Mouse (Mus musculus) brain, embryonic 14.5 days (tissue): ENCODE data around the gene Smu1. TPM values are rescaled to one million over a fixed set of nuclear protein-coding genes. Genes with fewer than 3 reads are reported as not detected.

ENCODE experiments used
- DNase-seq: peaks from one replicate; pipeline ENCODE4 v3.0.0-alpha.2; 2011; ENCODE audit warnings: low read depth
- CTCF ChIP-seq: fragments of 200-500 bp; IDR thresholded peaks from 2 replicates; pipeline ENCODE4 v1.5.1; 2012; ENCODE audit warnings: inconsistent platforms, mild to moderate bottlenecking, moderate library complexity, borderline replicate concordance; ENCODE audit not compliant: insufficient read depth, insufficient read length; ENCODE audit errors: extremely low read depth
- POLR2A ChIP-seq: fragments of 200-500 bp; IDR thresholded peaks from 2 replicates; pipeline ENCODE4 v1.6.1; 2012; ENCODE audit warnings: mild to moderate bottlenecking, inconsistent platforms, borderline replicate concordance; ENCODE audit not compliant: poor library complexity, insufficient read depth, insufficient read length, severe bottlenecking; ENCODE audit errors: extremely low read depth
- polyA plus RNA-seq: library from polyadenylated mRNA; depleted of rRNA; stranded (reverse); fragments of >200 nt; gene quantifications from 2 replicates; pipeline ENCODE4 v1.2.3, GENCODE M21; 2012

Smu1 gene
- polyA plus RNA-seq, 1 experiment, result 67.7 TPM

DNA sequence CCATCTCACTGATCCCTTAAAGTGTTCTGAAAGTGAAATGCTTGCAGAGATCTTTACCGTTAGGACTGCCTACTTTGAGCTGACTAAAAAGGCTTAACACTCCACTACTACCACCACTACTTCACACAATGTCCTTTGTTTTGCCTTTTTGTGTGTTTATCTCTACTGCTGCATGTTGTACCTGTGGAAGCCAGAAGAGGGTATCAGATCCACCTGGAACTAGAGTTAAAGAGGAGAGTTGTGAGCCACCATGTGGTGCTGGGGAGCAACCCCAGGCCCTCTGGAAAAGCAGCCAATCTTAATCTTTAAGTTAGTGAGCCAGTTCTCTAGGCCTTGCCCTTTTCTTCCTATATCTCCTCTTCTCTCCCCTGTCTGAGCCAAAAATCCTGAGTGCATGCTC lies 30.5 kb downstream of the Smu1 start:
- no peak for DNase-seq
- TF ChIP-seq POLR2A, result no peak
- no peak for TF ChIP-seq CTCF

DNA sequence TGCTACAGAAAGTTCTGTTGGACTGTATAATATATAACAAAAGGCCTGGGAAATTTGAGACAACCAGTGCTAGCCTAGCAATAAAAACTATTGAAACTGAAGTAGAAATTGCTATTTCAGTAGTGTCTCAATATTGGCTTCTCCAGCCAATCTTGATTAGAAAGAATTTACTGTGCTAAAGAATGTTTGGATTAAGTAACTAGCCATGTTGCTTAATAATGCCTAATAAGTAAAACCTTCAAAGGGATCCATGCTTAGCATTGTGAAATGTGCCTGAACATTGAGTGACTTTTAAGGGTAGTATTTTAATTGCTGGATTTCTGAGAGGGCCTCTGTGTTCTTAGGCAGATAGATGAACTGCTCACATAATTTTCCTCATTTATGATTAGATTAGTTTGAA lies 32.2 kb downstream of the Smu1 start:
- TF ChIP-seq POLR2A, result no peak
- DNase-seq, result no peak

DNA sequence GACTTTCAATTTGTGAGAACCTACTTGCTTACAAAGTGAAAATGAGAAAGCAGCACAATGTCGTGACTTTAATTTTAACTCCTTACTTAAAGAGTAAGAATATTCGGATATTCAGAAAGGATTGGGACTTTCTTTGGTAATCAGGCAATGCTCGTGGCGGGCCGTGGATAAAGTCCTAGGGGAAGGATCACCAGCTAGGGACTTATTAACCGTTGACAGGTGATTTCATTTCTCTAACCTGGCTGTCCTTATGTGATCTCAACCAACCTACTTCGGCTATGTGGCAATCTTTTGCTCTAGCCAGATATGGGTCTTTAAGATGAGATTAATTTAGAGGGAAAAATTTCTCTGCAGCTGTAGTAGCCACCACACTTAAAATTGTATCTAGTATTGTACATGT lies 32.6 kb downstream of the Smu1 start:
- TF ChIP-seq CTCF (no peak), POLR2A (no peak)
- no peak for DNase-seq

DNA sequence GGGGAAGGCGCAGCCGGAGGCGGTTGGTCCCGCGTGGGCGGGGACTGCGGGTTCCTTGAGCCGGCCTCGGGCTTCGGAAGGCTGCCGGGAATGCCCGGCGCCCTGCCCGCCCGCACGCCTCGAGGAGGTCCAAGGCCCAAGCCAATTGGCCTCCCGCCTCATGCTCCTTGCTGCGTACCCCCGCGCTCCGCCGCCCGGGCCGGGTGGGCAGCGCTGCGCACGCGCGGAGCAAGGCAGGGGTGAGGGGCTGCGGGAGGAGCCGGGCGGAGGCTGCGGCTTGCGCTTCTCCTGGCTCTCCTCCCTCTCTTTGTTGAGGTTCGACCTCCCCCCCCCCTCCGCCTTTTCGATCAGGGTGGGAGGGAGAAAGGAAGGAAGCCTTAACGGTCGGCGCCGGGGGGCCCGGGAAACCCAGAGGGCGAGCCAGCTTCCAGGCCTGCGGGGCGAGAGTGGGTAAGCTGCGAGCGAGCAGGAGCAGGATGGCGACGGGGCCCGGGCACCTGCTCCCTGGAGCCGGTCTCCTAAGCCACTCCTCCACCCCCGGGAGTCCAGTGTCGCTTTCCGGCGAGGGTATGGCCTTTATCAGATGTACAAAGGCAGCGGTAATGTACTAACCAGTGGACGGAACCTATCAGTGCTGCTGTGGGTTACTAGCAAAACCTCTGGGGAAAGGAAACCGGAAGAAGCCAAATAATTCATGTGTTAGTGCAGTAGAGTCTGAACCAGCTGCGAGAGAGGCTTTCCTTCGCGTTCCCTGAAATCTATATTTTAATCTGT lies 34.8 kb downstream of the Smu1 start:
- peak; percentile 94 for DNase-seq
- TF ChIP-seq CTCF, result no peak
- peak; percentile 87 for TF ChIP-seq POLR2A

DNA sequence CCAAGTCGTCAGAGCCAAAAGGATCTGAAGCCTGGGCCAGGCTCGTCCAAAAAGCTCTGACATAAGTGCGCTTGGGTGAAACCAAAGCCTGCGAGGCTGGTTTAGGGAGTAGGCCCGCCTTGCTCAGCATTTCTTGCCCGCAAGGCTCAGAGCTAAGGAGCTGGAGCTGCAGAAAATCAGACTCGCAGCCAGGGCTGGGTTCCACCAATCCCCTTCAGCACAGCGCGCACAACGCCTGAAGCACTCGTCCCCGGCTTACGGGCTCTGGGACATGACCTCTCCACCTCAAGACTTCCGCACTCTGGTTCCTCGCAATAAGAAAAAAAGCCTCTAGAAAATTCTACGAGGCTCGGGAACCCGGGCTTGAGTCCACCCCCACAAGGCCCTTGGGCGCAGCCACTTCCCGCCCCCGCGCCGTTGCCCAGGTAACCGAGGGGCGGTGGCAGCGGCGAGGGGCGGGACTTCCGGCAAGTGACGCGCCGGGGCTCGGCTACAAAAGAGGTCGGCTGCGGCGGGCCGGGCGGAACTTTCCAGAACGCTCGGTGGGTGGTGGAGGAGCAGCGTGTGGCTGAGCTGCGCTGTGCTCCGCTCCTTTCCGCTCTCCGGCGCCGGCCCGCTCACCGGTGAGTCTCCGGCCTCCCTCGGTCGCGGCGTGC lies 35.6 kb downstream of the Smu1 start, which contains the start of gene Dnaja1:
Gene Dnaja1, plus strand, starts transcription at position 140 of the 656 bp plus-strand sequence.
- peak; percentile 98 for DNase-seq
- TF ChIP-seq CTCF (no peak), POLR2A (peak; percentile 90)

DNA sequence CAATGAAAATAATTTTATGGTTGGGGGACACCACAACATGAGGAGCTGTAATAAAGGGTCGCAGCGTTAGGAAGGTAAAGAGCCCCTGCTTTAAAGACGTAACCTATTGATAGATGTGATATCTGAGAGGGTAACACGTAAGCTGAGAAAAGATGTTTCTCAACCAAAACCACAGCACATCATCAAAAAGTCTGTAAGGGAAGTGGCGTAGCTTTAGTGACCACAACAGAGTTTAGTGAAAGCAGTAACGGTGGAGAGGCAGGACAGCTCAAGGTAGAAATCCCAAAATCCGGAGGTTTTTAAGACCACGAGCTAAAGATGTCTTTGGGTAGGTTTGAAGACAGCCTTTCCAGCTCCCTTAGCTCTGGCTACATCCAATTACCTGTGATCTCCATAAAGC lies 36.8 kb downstream of the Smu1 start:
- no peak for DNase-seq
- TF ChIP-seq CTCF (no peak), POLR2A (no peak)

DNA sequence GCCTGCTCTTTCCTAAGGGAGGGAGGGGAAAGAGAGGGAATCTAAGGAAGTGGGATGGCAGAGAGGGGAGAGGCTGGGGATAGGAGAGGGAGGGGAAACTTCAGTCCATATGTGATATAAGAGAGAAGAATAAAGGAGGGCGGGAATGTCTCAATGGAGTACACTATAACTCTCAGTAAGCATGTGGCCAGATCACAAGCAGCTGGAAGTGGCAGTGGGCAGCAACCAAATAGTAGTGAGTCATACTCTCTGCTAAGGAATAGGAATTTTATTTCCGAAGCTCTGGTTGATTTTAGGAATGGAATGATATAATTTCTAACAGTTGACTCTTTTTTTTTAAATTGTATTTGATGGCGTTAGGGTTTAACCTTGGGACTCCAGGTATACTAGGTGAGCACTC lies 40.6 kb downstream of the Smu1 start:
- TF ChIP-seq POLR2A (no peak), CTCF (no peak)
- no peak for DNase-seq

DNA sequence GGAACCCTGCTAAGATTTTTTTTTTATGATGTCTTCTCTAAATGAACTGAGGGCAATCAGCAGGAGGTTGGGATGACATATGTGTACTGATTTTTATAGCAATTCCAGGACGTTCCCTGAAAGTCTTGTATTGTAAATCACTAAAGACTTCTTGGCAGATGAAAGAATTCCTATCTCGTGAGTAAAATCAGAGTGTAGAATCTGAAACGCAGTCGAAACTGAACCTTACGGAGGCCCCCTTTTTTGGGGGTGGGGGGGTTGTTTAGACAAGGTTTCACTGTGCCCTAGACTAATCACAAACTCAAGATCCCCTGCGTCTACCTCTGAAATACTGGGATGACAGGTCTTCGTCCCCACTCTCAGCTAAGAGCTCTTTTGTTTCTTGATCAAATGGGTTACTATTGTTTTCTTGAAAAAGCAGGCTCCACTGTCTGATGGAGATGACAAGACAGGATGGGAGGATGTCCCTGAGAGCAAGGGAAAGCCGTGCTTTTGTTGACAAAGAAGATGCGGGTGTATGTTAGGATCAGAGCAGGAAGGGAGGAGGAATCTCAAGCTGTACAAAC lies 53.9 kb downstream of the Smu1 start:
- DNase-seq, result peak; percentile 33

DNA sequence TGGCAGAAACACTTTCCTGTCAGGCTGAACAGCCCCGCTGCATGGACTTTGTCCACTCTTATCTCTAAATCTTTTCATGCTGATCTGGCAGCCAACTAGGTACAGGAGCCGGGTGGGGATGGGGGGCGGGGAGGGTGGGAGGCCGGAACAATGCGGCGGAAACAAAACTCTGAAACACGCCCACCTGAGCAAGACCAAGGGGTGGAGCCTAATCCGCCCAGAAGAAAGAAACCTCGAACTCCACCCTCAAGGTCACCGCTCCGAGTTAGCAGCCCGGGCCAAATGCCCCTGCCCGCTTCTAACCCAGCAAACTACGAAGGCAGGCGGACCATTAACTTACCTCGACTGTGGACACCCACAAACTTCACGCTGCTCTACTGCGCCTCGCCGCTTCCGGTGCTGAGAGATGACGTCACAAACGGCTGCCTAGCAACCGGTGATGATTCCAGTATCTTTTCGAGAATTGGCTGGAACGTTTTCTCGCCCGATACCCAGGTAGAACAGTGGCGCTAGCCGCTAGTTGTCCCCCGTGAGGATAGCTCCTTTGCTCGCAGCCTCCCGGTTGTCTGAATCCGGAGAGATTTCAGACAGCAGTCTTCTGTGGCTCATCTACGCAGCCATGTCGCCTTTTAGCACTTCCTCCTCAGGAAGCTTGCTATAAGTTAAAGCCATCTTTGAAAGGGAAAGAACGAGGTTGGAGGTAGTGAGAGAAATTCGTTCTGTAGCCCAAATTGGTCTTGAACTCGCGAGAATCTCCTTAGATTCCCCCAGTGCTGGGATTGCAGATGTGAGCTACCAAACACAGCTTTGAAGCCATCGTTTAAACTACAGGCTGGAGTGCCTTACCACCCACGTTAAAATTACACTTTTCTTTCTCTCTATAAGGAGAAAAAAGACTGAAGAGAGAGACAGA lies 54.7 kb downstream of the Smu1 start, which contains the start of gene Aptx:
Gene Aptx, minus strand, starts transcription at position 398 of the 913 bp plus-strand sequence.
- DNase-seq, result peak; percentile 98
- peak; percentile 73; the same call in 1 of the 2 replicates for TF ChIP-seq POLR2A
- TF ChIP-seq CTCF, result no peak

More for the DNA sequence above, 53.9 kb downstream of the Smu1 start:
- TF ChIP-seq CTCF (no peak), POLR2A (no peak)

DNA sequence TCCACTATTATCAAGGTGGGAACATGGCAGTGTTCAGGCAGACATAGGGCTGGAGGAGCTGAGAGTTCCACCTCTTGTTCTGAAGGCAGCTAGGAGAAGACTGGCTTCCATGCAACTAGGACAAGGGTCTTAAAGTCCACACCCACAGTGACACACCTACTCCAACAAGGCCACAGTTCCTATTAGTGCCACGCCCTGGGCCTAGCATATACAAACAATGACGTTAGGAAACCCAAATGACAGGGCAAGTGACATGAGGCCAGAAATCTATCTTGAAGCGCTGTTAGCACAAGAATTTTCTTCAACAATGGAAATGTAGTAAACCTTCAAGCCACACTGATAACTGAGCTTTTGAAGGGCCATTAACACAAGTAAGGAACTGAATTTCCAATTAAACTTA lies 55.9 kb downstream of the Smu1 start:
- DNase-seq, result no peak
- TF ChIP-seq CTCF (no peak), POLR2A (no peak)

DNA sequence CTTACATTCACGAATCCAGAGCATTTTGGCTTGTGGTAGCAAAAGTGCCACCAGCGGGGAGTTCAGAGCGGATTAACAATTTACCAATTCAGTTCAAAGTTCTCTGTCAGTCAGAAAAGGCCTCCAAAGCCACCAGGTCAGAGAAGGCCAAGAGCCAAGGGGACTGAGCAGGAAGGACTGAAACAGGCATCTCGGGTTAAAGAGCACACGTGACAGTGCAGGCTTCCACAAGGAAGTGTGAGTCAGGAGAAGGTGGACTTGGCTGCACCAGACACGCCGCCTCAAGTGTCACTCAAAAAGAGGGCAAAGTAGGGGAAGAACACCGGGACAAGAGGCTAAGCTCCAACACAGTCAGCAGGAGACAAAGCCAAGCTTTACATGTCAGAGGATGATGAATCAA lies 57.5 kb downstream of the Smu1 start:
- no peak for DNase-seq
- TF ChIP-seq CTCF (no peak), POLR2A (no peak)
